Mouse (Mus musculus) A20 (cell line): ENCODE results near the gene Creld2.
"Not testable (repeated sequence)": the region's sequence is repeated elsewhere in the genome, so short reads cannot be mapped to it uniquely, and the experiment has no call there.

Experiments used
- DNase-seq: peaks from one replicate; pipeline ENCODE4 v3.0.0-alpha.2; 2011; ENCODE audit warnings: low read depth, low spot score

Gene Creld2

DNA sequence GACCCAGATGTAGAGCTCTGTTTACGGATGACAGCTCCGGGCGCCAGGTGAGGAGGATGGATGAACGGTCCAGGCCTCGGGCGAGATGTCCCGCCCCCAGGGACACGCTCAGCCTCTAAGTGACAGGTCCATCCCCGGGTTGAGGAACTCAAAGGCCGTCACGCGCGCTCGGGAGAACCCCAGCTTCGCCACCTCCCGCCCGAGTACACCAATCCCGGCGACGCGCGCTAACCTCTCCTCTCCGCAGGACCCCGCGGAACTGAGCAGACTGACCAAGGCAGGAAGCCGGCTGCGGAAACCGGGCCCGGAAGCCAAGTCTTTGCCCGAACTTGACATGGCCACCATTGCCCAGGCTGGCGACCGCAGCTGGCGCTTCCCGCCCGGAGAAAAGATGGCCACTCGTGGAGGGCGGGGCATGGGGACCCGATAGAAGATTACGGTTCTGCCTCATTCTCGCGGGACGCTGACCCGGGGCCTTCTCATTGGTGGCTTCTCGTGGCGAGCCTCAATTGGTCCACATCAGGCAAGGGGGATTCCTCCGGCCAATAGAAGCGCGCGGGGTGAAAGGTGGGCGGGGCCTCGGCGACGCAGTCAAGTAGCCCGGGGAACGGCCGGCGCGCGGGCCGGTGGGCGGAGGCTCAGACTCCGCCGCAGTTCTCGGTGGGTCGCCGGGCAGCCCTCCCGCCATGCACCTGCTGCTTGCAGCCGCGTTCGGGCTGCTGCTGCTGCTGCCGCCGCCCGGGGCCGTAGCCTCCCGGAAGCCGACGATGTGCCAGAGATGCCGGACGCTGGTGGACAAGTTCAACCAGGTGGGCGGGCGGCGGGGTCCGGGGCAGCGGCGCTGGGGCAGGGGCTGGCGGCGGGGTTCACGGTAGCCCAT lies at the start of gene Creld2, which contains the start of gene Alg12:
TSS of gene Creld2 (plus strand) at position 621 of the 880 bp plus-strand sequence.
TSS of gene Alg12 (minus strand) at position 293 of the 880 bp plus-strand sequence.
- DNase-seq, result peak; percentile 99

DNA sequence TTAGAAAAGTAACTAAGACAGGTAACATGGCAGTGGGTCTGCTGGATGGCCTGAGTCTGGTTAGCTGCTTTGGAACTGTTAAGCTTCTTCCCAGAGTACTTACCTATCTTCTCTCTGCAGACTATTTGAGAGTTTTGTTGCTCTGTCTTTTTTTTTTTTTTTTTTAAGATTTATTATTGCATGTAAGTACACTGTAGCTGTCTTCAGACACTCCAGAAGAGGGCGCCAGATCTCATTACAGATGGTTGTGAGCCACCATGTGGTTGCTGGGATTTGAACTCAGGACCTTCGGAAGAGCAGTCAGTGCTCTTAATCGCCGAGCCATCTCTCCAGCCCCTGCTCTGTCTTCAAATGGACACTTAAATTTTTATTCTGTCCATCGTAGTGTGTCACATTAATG lies 44.8 kb upstream of the Creld2 start:
- DNase-seq, result not testable (repeated sequence)

DNA sequence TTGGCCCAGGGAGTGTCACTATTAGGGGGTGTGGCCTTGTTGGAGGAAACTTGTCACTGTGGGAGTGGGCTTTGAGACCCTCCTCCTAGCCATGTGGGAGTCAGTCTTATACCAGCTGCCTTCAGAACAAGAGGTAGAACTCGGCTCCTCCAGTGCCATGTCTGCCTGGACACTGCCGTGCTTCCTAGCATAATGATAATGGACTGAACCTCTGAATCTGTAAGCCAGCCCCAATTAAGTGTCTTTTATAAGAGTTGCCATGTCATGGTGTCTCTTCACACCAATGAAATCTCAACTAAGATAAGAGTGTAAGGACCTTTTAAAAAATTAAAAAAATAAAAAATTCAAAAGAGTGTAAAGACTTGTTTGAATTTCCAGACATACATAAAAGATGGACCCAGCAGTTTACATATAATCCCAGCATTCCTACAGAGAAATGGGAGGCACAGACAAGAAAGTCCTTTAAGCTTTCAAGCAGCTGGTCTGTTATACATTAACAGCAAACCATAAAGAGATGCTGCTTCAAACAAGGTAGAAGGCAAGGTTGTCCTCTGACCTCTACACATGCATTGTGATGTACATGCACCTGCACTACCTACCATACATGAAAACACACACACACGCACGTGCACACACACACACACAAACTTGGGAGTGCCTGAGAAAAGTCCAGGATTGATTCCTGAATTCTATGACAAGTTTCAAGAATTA lies 27.2 kb upstream of the Creld2 start:
- no peak for DNase-seq

- DNase-seq, result not testable (repeated sequence)
Measured at GRCm38 (mm10) chr15:88794729-88795128, 24.7 kb upstream of the Creld2 start.

DNA sequence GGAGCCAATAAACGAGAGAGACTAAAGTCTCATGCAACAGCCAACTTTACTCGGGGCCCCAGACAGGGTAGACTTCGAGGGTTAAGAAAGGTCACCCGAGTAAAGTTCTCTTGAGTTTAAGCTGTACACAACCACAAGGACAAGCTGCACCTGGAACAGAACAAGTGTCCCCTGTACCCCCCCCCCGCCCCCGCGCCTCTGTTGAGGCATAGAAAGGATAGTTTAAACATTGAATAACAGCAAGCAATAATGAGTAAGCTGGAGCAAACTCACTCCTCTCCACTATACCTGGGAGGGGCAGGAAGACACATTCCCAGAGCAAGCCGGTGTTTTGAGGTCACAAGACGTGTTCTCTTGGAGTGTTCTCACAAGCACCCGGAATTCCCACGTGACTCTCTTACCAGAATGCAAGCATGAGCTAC lies 19.5 kb upstream of the Creld2 start:
- DNase-seq, result no peak

DNA sequence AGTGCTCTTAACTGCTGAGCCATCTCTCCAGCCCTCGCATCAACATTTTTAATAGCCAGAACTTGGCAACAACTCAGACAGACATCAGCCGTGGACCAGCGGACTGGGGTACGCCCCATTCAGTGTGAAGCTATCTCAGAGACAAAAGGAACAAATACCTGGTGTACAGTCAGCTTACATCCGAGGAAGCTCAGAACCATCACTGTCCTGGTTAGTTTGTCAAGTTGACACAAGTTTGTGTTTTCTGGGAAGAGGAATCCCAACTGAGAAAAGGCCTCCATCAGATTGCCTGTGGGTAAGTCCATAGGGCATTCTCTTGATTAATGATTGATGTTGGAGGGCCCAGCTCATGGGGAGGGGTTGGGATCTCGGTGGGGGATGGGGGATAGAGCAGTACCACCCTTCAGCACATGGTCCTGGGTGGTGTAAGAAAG lies 18.5 kb upstream of the Creld2 start:
- no peak for DNase-seq

DNA sequence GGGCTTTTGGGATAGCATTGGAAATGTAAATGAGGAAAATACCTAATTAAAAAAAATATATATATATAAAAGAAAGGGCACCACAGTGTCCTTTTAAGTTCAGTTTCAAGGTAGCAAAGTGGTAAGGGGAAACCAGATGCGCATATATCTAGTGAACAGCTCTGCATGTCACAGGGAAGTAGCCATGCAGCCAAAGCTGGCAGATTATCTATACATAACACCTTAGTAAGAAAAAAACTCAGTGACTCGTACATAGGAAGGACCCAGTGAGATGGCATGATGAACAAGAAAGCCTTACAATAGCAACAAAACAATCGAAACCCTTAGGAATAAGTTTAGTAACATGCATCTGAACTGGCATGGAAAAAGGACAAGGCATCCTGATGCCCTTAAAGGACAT lies 17.5 kb upstream of the Creld2 start:
- no peak for DNase-seq

DNA sequence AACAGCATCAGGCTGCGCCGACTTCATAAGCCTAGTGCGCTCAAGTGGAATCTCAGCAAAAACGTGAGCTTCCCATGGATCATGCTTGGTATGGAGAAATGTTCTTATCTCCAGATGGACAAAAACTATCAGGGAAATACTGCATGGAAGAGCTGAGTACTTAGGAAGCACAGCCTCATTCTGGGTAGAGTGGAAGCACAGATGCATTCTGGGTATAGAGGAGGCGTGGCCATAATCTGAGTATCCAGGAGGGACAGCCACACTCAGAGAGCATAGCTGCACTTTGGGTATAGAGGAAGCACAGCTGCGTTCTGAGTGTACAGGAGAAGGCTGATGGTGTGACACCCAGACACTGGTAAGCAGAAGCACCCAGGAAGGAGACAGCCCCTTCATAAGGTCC lies 17.1 kb upstream of the Creld2 start:
- DNase-seq, result no peak

GRCm38 (mm10) chr15:88808121-88808520 lies 11.3 kb upstream of the Creld2 start:
- no peak for DNase-seq

- no peak for DNase-seq
Measured at GRCm38 (mm10) chr15:88810369-88810768, 9.1 kb upstream of the Creld2 start.

- DNase-seq, result no peak
Measured at GRCm38 (mm10) chr15:88813262-88813661, 6.2 kb upstream of the Creld2 start.

- DNase-seq, result not testable (repeated sequence)
Measured at GRCm38 (mm10) chr15:88813873-88814272, 5.6 kb upstream of the Creld2 start.

DNA sequence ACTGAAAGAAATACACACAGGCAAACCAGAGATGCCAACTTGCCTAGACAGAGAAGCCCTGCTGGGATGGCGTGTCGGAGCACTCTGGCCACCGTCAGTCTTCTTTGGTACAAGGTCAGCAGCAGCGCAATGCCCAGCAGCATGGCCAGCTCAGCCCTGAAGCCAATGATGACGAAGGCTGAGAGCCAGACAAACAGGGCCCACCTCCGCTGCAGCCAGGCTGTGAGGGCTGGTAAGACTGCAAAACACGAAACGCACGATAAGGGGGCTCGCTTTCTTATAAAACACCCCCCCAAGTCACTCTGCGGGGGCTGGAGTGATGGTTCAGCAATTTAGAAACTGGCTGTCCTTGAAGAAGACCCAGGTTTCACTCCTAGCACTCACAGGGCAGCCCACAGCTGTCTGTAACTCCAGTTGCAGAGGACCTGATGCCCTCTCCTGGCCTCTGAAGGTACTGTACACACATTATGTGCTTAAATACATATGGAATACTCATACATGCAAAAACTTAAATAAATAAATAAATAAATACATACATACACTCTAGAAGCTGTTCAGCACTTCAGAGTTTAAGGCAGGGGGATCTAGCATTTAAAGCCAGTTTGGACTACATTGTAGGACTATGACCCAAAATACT lies 4.9 kb upstream of the Creld2 start:
- peak; percentile 46 for DNase-seq

GRCm38 (mm10) chr15:88815196-88815700 lies 4.2 kb upstream of the Creld2 start:
- no peak for DNase-seq

DNA sequence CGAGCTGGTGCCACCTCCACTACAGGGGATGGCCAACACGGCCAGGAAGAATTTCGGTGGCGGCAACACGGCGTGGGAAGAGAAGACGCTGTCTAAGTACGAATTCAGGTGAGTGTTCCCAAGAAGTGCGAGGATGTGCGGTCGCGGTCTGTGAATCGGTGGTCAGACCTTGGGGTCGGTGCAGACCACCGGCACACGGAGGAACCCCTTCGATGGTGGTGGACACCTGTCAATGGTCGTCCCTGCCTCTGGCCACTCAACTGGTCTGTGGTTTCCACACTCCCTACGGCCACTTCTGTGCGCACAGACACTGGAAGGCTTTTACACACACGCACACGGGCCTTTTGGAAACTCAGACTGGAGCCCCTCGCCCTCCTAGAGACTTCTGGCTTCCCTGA lies 459 bp downstream of the Creld2 start:
- DNase-seq, result no peak

DNA sequence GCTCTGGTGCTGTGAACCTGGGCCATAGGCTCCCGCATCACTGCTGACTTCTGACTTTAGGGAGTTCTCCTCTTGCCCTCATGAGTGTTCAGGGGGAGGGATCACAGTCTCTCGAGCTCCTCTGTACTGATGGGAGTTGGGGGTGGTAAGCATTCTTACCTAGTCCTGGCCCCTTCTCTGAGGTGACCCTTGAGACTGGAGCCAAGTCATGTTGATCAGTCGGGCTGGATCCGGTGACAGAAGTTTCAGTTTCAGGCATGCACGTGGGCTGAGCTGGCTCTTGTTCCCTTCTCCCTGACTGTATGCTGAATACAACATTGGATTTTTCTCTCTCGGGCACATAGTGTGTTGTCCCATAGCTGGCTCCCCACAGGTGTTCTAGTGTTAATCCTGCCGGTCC lies 2.0 kb downstream of the Creld2 start:
- no peak for DNase-seq

DNA sequence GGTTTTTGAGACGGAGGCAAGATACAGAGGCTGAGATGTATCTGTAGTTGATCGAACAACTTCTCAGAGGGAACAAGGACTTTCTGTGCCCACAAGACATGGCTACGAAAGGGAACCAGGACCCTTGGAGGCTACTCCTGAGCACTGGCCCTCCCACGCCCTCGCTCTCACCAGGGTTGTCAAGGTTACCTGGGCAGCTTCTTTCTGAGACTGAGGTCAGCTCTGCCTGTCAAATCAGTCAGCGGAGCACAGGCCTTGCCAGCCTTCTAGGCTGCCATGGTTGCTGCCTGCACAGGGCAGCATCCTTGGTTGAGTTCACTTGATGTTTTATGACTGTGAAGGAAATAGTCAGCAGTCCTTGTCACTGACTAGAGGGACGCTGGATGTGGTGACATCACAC lies 3.1 kb downstream of the Creld2 start:
- no peak for DNase-seq

- peak; percentile 77 for DNase-seq
Measured at GRCm38 (mm10) chr15:88823376-88823775, 3.9 kb downstream of the Creld2 start.

GRCm38 (mm10) chr15:88827466-88827865 lies 8.0 kb downstream of the Creld2 start:
- DNase-seq, result no peak

DNA sequence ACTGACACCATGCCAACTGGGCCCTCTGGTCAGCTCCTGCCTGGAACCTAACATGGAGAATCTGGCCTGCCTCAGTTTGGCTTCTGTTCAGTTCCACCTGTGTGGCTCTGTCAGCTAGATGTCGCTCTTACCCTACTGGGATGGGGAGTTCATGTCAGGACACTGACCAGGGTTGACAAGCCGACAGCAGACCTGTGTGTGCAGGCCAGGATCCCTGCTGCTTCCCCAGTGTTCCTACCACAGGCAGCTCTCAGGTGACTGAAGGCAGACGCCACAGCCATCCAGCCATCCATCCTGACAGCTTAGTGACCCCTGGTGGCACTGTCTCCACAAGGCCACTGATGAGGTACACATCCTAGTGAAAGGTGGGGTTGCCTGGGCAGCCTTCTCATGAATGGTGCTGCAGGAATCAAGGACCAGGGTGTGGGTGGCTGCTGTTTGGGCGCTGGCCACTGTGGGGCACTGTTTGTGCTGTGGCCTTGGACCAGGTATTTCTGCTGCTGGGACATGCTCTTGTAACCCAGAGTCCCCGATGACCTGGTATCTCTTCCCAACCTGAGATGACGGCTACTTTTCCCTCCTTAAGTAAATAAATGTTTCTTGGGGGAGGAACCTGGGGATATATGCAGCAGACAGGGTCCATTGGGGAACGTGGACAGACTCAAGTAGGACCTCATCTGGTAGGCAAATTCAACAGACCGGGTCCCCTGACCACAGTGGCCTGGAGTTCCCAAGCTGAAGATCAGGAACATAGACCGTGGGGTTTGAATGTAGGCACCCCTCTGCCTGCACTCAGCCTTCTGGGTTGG lies 8.7 kb downstream of the Creld2 start:
- peak; percentile 76 for DNase-seq
